23 mouse cellular contexts compared by ENCODE assay signal in the genomic region with DNA sequence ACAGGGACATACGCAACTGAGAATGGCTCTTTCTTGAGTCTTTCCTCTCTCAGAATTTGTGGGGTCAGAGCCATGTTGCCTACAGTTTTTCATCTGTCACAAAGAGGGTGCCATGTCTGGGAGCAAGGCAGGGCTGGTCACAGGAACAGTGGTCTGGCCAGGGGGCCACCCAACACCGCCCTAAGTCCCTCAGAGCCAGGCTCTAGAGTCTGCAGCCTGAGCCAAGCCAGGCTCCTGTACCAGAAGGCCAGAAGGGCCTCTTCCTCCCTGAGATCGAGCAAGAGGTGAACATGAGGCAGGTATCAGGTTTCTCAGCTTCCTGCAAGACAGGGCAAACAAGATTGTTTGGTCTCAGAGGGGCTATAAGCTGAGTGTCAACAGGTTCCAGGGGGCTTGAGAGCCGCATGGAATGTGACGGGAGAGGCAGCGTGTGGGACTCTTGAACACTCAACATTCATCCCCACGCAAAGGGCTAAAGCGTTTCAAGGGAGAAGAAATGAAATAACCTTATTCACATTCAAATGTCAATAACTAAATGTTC.
DNase-seq lines count a peak whose midpoint lies in the region; ATAC-seq and TF ChIP-seq lines count a peak whose summit lies in the region.
"Had no signal": no experiment of that assay in that cellular context is flagged by ENCODE, and none has a peak within 500 bp of the region (broad histone marks: within the 10 kb centered on the region; RNA-seq: fewer than 3 reads in every experiment).

No protein-coding gene starts in this region.

- H3K27ac ChIP-seq in lung, embryonic 15.5 days, result peak overlapping the region; percentile 60
- peak overlapping the region; percentile 77 for H3K27ac ChIP-seq in embryonic facial prominence, embryonic 10.5 days (replicated peaks)
- no peak overlapping the region for H3K27ac ChIP-seq in kidney, adult 2 months (ENCODE audit: insufficient read depth, low read depth, low read length)
- H3K27ac ChIP-seq in heart, adult 2 months, result no peak overlapping the region
- H3K27ac ChIP-seq: embryonic facial prominence, embryonic 15.5 days; forebrain, embryonic 10.5 days; hindbrain, embryonic 12.5 days had no signal

- H3K79me2 ChIP-seq in heart, adult 2 months (replicated peaks; ENCODE audit: control insufficient read depth, insufficient read depth, low read length), result no peaks in the 10 kb centered on the region

- H3K27me3 ChIP-seq in lung, embryonic 15.5 days, result no peaks in the 10 kb centered on the region
- no peaks in the 10 kb centered on the region for H3K27me3 ChIP-seq in embryonic facial prominence, embryonic 10.5 days (replicated peaks; ENCODE audit: low read depth, poor library complexity, severe bottlenecking)
- no peaks in the 10 kb centered on the region for H3K27me3 ChIP-seq in kidney, adult 2 months (replicated peaks; ENCODE audit: control insufficient read depth, insufficient read depth, low read length)
- no peaks in the 10 kb centered on the region for H3K27me3 ChIP-seq in heart, adult 2 months (ENCODE audit: control insufficient read depth, insufficient read depth, low read length)
- H3K27me3 ChIP-seq: heart, embryonic 12.5 days; hindbrain, embryonic 12.5 days had no signal

- TF ChIP-seq EP300 in heart, adult 2 months (IDR thresholded peaks at IDR 0.05; ENCODE audit: insufficient read depth, low read depth, low read length), result no peak

- 53% methylated on average over 8 of the region's 8 CpGs for WGBS in lung, embryonic 15.5 days
- WGBS in embryonic facial prominence, embryonic 10.5 days, result 57% methylated on average over 8 of the region's 8 CpGs
- 72% methylated on average over 8 of the region's 8 CpGs for WGBS in kidney, adult 2 months
- WGBS in heart, adult 2 months, result 80% methylated on average over 8 of the region's 8 CpGs

- TF ChIP-seq POLR2A in kidney, adult 2 months (IDR thresholded peaks at IDR 0.05; ENCODE audit: low read depth, low read length), result no peak
- no peak for TF ChIP-seq POLR2A in heart, adult 2 months (IDR thresholded peaks at IDR 0.05; ENCODE audit: insufficient read depth, low read depth, low read length)

- H3K36me3 ChIP-seq in lung, embryonic 15.5 days, result no peaks in the 10 kb centered on the region
- H3K36me3 ChIP-seq in embryonic facial prominence, embryonic 10.5 days (replicated peaks), result no peaks in the 10 kb centered on the region
- H3K36me3 ChIP-seq in kidney, adult 2 months (ENCODE audit: control insufficient read depth, insufficient read depth, low read length), result no peaks in the 10 kb centered on the region
- no peaks in the 10 kb centered on the region for H3K36me3 ChIP-seq in heart, adult 2 months (ENCODE audit: control insufficient read depth, insufficient read depth, low read length)
- H3K36me3 ChIP-seq: embryonic facial prominence, embryonic 15.5 days; forebrain, embryonic 10.5 days; heart, embryonic 12.5 days; hindbrain, embryonic 12.5 days had no signal

- no peak overlapping the region for H3K4me2 ChIP-seq in lung, embryonic 15.5 days
- H3K4me2 ChIP-seq: embryonic facial prominence, embryonic 15.5 days; heart, embryonic 12.5 days; hindbrain, embryonic 12.5 days had no signal

- intact Hi-C loops in heart, adult 2 months (cut with DNase I), result no loop called here

- peak; percentile 56 for ATAC-seq in lung, embryonic 15.5 days (ENCODE audit: borderline replicate concordance, extremely low read depth, low FRiP score, low TSS enrichment)
- ATAC-seq: forebrain, embryonic 14.5 days; hindbrain, embryonic 16.5 days; inflammation-experienced regulatory T-cells, adult 6 months had no signal

- H3K9ac ChIP-seq in lung, embryonic 15.5 days, result no peak overlapping the region
- no peak overlapping the region for H3K9ac ChIP-seq in heart, adult 2 months (ENCODE audit: low read depth, low read length)
- H3K9ac ChIP-seq: embryonic facial prominence, embryonic 15.5 days; heart, embryonic 12.5 days; hindbrain, embryonic 12.5 days had no signal

- TF ChIP-seq CTCF in kidney, adult 2 months (conservative IDR thresholded peaks at IDR 0.05; ENCODE audit: insufficient read depth, insufficient read length, low read depth, low read length), result no peak
- no peak for TF ChIP-seq CTCF in heart, adult 2 months (IDR thresholded peaks at IDR 0.05)

- no peaks in the 10 kb centered on the region for H3K9me3 ChIP-seq in lung, embryonic 15.5 days
- H3K9me3 ChIP-seq in embryonic facial prominence, embryonic 10.5 days, result no peaks in the 10 kb centered on the region
- H3K9me3 ChIP-seq: embryonic facial prominence, embryonic 15.5 days; forebrain, embryonic 10.5 days; heart, embryonic 12.5 days; hindbrain, embryonic 12.5 days had no signal

- peak; percentile 21 for DNase-seq in embryo, embryonic 10.5 days (ENCODE audit: low spot score)
- DNase-seq in embryo, embryonic 9.5 days (ENCODE audit: extremely low spot score), result no peak
- DNase-seq in lung, postnatal 25 days (ENCODE audit: low spot score), result no peak
- peak; percentile 51 for DNase-seq in embryonic facial prominence, embryonic 10.5 days (ENCODE audit: low spot score)
- peak; percentile 54 for DNase-seq in forelimb bud, embryonic 11.5 days (ENCODE audit: low read depth, low spot score)
- DNase-seq in kidney, adult 2 months, result no peak
- no peak for DNase-seq in heart, adult 2 months
- DNase-seq: adrenal gland, postnatal 10 days; cerebellum, adult 11 months; cerebellum, adult 8-10 months; cerebellum, postnatal 25 days; gastrocnemius, postnatal 36 days; heart, adult 18-20 months; heart, postnatal 36 days had no signal

- H3K4me3 ChIP-seq in lung, embryonic 15.5 days, result no peak overlapping the region
- H3K4me3 ChIP-seq in embryonic facial prominence, embryonic 10.5 days, result no peak overlapping the region
- H3K4me3 ChIP-seq in kidney, adult 2 months (ENCODE audit: insufficient read depth, low read depth, low read length), result no peak overlapping the region
- H3K4me3 ChIP-seq in heart, adult 2 months, result no peak overlapping the region
- H3K4me3 ChIP-seq: embryonic facial prominence, embryonic 15.5 days; erythroblast, embryonic 14.5 days; forebrain, embryonic 10.5 days; heart, embryonic 12.5 days; hindbrain, embryonic 12.5 days had no signal

- 0 out of 2 replicates have a peak, but pooled peaks cover 7% of the 10 kb centered on the region for H3K4me1 ChIP-seq in lung, embryonic 15.5 days
- peaks cover 64% of the 10 kb centered on the region for H3K4me1 ChIP-seq in embryonic facial prominence, embryonic 10.5 days
- H3K4me1 ChIP-seq in kidney, adult 2 months (ENCODE audit: control insufficient read depth, insufficient read depth, low read length), result no peaks in the 10 kb centered on the region
- no peaks in the 10 kb centered on the region for H3K4me1 ChIP-seq in heart, adult 2 months (ENCODE audit: control insufficient read depth, insufficient read depth, low read length)

Comparison
In these comparisons a context has a peak if more than half of its experiments do, and no peak if none do; other contexts are left out.
1. DNase-seq: peak in embryo, embryonic 10.5 days (single experiment), embryonic facial prominence, embryonic 10.5 days (single experiment) and forelimb bud, embryonic 11.5 days (single experiment); none in embryo, embryonic 9.5 days (single experiment), lung, postnatal 25 days (single experiment), kidney, adult 2 months (single experiment) and heart, adult 2 months (0 of 2).
2. H3K27ac ChIP-seq: peak in lung, embryonic 15.5 days (single experiment) and embryonic facial prominence, embryonic 10.5 days (single experiment); none in kidney, adult 2 months (single experiment) and heart, adult 2 months (single experiment).